Mouse (Mus musculus) CH12.LX (cell line): ENCODE measurements around the gene Col23a1. TPM values are rescaled to one million over a fixed set of nuclear protein-coding genes. Genes with fewer than 3 reads are reported as not detected.

Experiments used
- DNase-seq: peaks from one replicate; pipeline ENCODE4 v3.0.0-alpha.2; 2013; ENCODE audit errors: extremely low read depth
- H3K27ac ChIP-seq: 2 replicates; pipeline ENCODE4 v1.5.1; 2012; ENCODE audit warnings: low read depth, mild to moderate bottlenecking, control low read depth, moderate library complexity; ENCODE audit not compliant: insufficient read depth
- H3K27me3 ChIP-seq: replicated peaks from 2 replicates; pipeline ENCODE3; 2012; ENCODE audit warnings: inconsistent platforms
- H3K36me3 ChIP-seq, 2 experiments: replicated peaks in 1 of 2; 2 replicates each; pipeline versions ENCODE3 to v1.6.1; 2012; ENCODE audit warnings: inconsistent platforms in 1 of 2, low read length in 1 of 2, mild to moderate bottlenecking in 1 of 2, mixed read lengths in 1 of 2, moderate library complexity in 1 of 2; ENCODE audit not compliant: control insufficient read depth in 1 of 2, insufficient read depth in 1 of 2
- H3K4me1 ChIP-seq, 2 experiments: 2 replicates each; pipeline ENCODE4 v1.6.1; 2012; ENCODE audit warnings: inconsistent platforms in 1 of 2, moderate library complexity in 1 of 2; ENCODE audit not compliant: insufficient read depth in 2 of 2, control insufficient read depth in 1 of 2
- H3K4me2 ChIP-seq: 2 replicates; pipeline ENCODE4 v1.6.1; 2012; ENCODE audit warnings: low read depth, mild to moderate bottlenecking, control low read depth; ENCODE audit not compliant: poor library complexity, insufficient read depth, severe bottlenecking
- H3K4me3 ChIP-seq, 3 experiments: fragments of 150-350 bp in 1 of 3; sonication (generic) in 1 of 3; replicated peaks in 1 of 3; 2 replicates each; pipeline versions ENCODE3 to v1.5.1; 2011 to 2012; ENCODE audit warnings: low read depth in 2 of 3, low read length in 2 of 3, mild to moderate bottlenecking in 2 of 3, moderate library complexity in 2 of 3, control low read depth in 1 of 3, improper control_type of control experiment in 1 of 3, inconsistent platforms in 1 of 3, mixed read lengths in 1 of 3; ENCODE audit not compliant: poor library complexity in 1 of 3
- H3K79me2 ChIP-seq: replicated peaks from 2 replicates; pipeline ENCODE4 v1.6.1; 2012; ENCODE audit warnings: mild to moderate bottlenecking, moderate library complexity; ENCODE audit not compliant: control insufficient read depth, poor library complexity, insufficient read depth, severe bottlenecking; ENCODE audit errors: extremely low read depth
- H3K9ac ChIP-seq: 2 replicates; pipeline ENCODE4 v1.6.1; 2012; ENCODE audit warnings: low read depth, mild to moderate bottlenecking, control low read depth, moderate library complexity; ENCODE audit not compliant: insufficient read depth
- H3K9me3 ChIP-seq: replicated peaks from 2 replicates; pipeline ENCODE3; 2012; ENCODE audit warnings: low read length, inconsistent platforms, mixed read lengths
- BHLHE40 ChIP-seq: IDR thresholded peaks from 2 replicates; pipeline ENCODE4 v1.6.1; 2011; ENCODE audit warnings: mild to moderate bottlenecking, low read depth, low read length, improper control_type of control experiment
- CHD2 ChIP-seq: IDR thresholded peaks from 2 replicates; pipeline ENCODE4 v1.6.1; 2011; ENCODE audit warnings: low read length, improper control_type of control experiment
- CTCF ChIP-seq, 2 experiments: IDR thresholded peaks in 1 of 2; conservative IDR thresholded peaks in 1 of 2; 2 replicates each; pipeline ENCODE4 v1.5.1; 2011 to 2012; ENCODE audit warnings: low read depth in 2 of 2, low read length in 2 of 2, improper control_type of control experiment in 1 of 2, inconsistent platforms in 1 of 2, mild to moderate bottlenecking in 1 of 2, moderate library complexity in 1 of 2
- E2F4 ChIP-seq: IDR thresholded peaks from 2 replicates; pipeline ENCODE4 v1.6.1; 2011; ENCODE audit warnings: low read depth, low read length, improper control_type of control experiment; ENCODE audit not compliant: insufficient replicate concordance
- EP300 ChIP-seq: IDR thresholded peaks from 2 replicates; pipeline ENCODE4 v1.6.1; 2011; ENCODE audit warnings: low read length, improper control_type of control experiment
- JUN ChIP-seq: IDR thresholded peaks from 2 replicates; pipeline ENCODE4 v1.6.1; 2011; ENCODE audit warnings: low read depth, mild to moderate bottlenecking, low read length, improper control_type of control experiment, moderate library complexity; ENCODE audit not compliant: insufficient read depth
- KAT2A ChIP-seq: IDR thresholded peaks from 2 replicates; pipeline ENCODE4 v1.6.1; 2012; ENCODE audit warnings: low read length, improper control_type of control experiment, inconsistent platforms; ENCODE audit not compliant: insufficient replicate concordance
- MAFK ChIP-seq: IDR thresholded peaks from 2 replicates; pipeline ENCODE4 v1.6.1; 2011; ENCODE audit warnings: low read length, improper control_type of control experiment; ENCODE audit not compliant: insufficient replicate concordance
- MAZ ChIP-seq: IDR thresholded peaks from 2 replicates; pipeline ENCODE4 v1.6.1; 2012; ENCODE audit warnings: low read depth, mild to moderate bottlenecking, inconsistent platforms, low read length, improper control_type of control experiment, moderate library complexity
- MEF2A ChIP-seq: IDR thresholded peaks from 2 replicates; pipeline ENCODE4 v1.6.1; 2014; ENCODE audit warnings: low read depth, mild to moderate bottlenecking, inconsistent platforms, low read length, improper control_type of control experiment, borderline replicate concordance
- MXI1 ChIP-seq: IDR thresholded peaks from 2 replicates; pipeline ENCODE4 v1.6.1; 2011; ENCODE audit warnings: mild to moderate bottlenecking, low read depth, low read length, improper control_type of control experiment
- MYC ChIP-seq: IDR thresholded peaks from 2 replicates; pipeline ENCODE4 v1.6.1; 2011; ENCODE audit warnings: low read depth, mild to moderate bottlenecking, improper control_type of control experiment, low read length
- NRF1 ChIP-seq: IDR thresholded peaks from 2 replicates; pipeline ENCODE4 v1.6.1; 2014; ENCODE audit warnings: low read depth, mild to moderate bottlenecking, inconsistent platforms, low read length, improper control_type of control experiment, moderate library complexity
- POLR2AphosphoS2 ChIP-seq: IDR thresholded peaks from 2 replicates; pipeline ENCODE4 v1.6.1; 2011; ENCODE audit warnings: low read depth, low read length, improper control_type of control experiment
- SMC3 ChIP-seq: IDR thresholded peaks from 2 replicates; pipeline ENCODE4 v1.6.1; 2011; ENCODE audit warnings: low read depth, low read length, improper control_type of control experiment
- TBP ChIP-seq: conservative IDR thresholded peaks from 2 replicates; pipeline ENCODE4 v1.6.1; 2011; ENCODE audit warnings: low read depth, low read length, improper control_type of control experiment
- TCF12 ChIP-seq: IDR thresholded peaks from 2 replicates; pipeline ENCODE4 v1.6.1; 2014; ENCODE audit warnings: low read depth, mild to moderate bottlenecking, inconsistent platforms, low read length, improper control_type of control experiment
- UBTF ChIP-seq: IDR thresholded peaks from 2 replicates; pipeline ENCODE4 v1.6.1; 2012; ENCODE audit warnings: low read depth, mild to moderate bottlenecking, inconsistent platforms, low read length, improper control_type of control experiment, moderate library complexity
- USF1 ChIP-seq: IDR thresholded peaks from 2 replicates; pipeline ENCODE4 v1.6.1; 2014; ENCODE audit warnings: low read depth, mild to moderate bottlenecking, inconsistent platforms, low read length, improper control_type of control experiment
- USF2 ChIP-seq: conservative IDR thresholded peaks from 2 replicates; pipeline ENCODE4 v1.6.1; 2011; ENCODE audit warnings: low read depth, low read length, improper control_type of control experiment
- ZC3H11A ChIP-seq: IDR thresholded peaks from 2 replicates; pipeline ENCODE4 v1.6.1; 2012; ENCODE audit warnings: low read depth, mild to moderate bottlenecking, inconsistent platforms, low read length, improper control_type of control experiment
- ZMIZ1 ChIP-seq: IDR thresholded peaks from 2 replicates; pipeline ENCODE4 v1.6.1; 2012; ENCODE audit warnings: low read depth, mild to moderate bottlenecking, inconsistent platforms, low read length, improper control_type of control experiment
- ZNF384 ChIP-seq: IDR thresholded peaks from 2 replicates; pipeline ENCODE4 v1.6.1; 2012; ENCODE audit warnings: low read depth, low read length, improper control_type of control experiment, inconsistent platforms
- dilution Hi-C: fragments of 300-500 bp; cut with MboI; formaldehyde crosslinking; loops from 2 replicates; pipeline ENCODE4 v1.14.3; 2020; ENCODE audit warnings: low sequenced_read_pairs; ENCODE audit not compliant: extremely low pct_unique_long_range_greater_than_20kb, extremely low pct_ligation_motif_present
- in situ Hi-C: fragments of 300-500 bp; cut with MboI; formaldehyde crosslinking; loops from 3 replicates; pipeline ENCODE4 v1.14.3; 2019; ENCODE audit warnings: low sequenced_read_pairs, low pct_ligation_motif_present, low pct_unique_long_range_greater_than_20kb, mixed read lengths
- polyA plus RNA-seq: library from polyadenylated mRNA; unstranded; fragments of >175 nt; gene quantifications from 2 replicates; pipeline ENCODE4 v1.2.1, GENCODE M21; 2012; ENCODE audit warnings: low read depth; ENCODE audit not compliant: insufficient read length
- total RNA-seq, 2 experiments: library from RNA; depleted of rRNA; stranded (reverse); fragments of 300-350 nt in 1 of 2; fragments of >200 nt in 1 of 2; gene quantifications; 2 replicates each; pipeline ENCODE4 v1.2.3; 2012 to 2014

Gene Col23a1
- total and polyA plus RNA-seq, 3 experiments: 0.04 to 0.20 (median 0.08) TPM

DNA sequence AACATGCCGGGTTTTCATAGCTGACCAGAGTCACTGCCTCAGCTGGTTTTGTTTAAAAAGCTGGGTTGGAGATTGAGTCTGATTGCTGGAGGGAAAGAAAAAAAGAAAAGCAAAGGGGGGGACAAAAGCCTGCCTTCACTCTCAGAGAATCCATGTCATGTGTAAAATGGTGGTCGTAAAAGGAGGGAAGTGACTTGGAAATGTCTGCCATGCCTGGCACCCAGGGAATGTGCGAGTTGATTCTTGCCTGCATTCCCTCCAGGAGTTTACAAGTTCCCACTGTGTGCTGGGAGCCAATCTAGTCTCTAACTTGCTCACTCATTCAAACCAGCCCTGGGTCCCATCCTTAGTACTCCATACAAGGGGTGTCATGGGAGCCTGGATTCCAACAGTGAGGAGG, 100.8 kb downstream of the Col23a1 start (continued):
- TF ChIP-seq KAT2A (no peak), E2F4 (no peak)

DNA sequence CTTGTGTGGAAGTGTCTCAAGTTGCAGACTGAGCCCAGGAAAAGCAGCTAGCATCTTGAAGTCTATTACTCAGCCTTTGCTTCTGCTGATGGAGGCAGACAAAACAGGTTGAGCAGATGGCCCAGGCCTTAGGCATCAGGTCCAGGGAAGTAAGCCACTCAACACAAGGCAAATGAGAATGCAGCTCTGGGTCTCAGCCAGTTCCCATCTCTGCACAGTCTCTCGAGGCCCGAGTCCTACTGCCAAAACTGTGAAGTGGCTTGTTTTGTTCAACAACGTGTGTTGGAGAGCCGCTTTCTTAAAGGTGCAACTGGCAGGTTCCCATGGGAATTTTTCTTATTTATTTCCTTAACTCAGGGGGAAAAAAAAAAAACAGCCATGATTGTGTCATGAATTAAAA, 101.8 kb downstream of the Col23a1 start:
- TF ChIP-seq TCF12: no peak
- no peak for TF ChIP-seq CTCF (conservative IDR thresholded peaks at IDR 0.05 in 1 of 2, IDR thresholded peaks at IDR 0.05 in 1 of 2; ENCODE audit: low read depth in 2 of 2, low read length in 2 of 2)
- TF ChIP-seq ZC3H11A: no peak
- no peak for TF ChIP-seq MAZ
- TF ChIP-seq USF2: no peak
- no peak for TF ChIP-seq E2F4
- TF ChIP-seq USF1: no peak
- TF ChIP-seq ZMIZ1: no peak
- TF ChIP-seq SMC3: no peak
- TF ChIP-seq MXI1: no peak
- no peak for TF ChIP-seq CHD2
- TF ChIP-seq MAFK: no peak
- TF ChIP-seq UBTF: no peak
- no peak for TF ChIP-seq MYC
- no peak for TF ChIP-seq NRF1
- no peak for TF ChIP-seq MEF2A
- no peak for TF ChIP-seq ZNF384
- TF ChIP-seq, all 38 proteins: peak for 0
- Histone ChIP-seq H3K4me2 (no peak overlapping the region), H3K4me3 (no peak overlapping the region), H3K79me2 (no peaks in the 10 kb centered on the region), H3K27ac (no peak overlapping the region), H3K9me3 (no peaks in the 10 kb centered on the region), H3K4me1 (no peaks in the 10 kb centered on the region), H3K36me3 (no peaks in the 10 kb centered on the region), H3K27me3 (peaks cover 88% of the 10 kb centered on the region), H3K9ac (no peak overlapping the region)
- dilution Hi-C loops: no loop called here
- in situ Hi-C loops: no loop called here
- DNase-seq: no peak

DNA sequence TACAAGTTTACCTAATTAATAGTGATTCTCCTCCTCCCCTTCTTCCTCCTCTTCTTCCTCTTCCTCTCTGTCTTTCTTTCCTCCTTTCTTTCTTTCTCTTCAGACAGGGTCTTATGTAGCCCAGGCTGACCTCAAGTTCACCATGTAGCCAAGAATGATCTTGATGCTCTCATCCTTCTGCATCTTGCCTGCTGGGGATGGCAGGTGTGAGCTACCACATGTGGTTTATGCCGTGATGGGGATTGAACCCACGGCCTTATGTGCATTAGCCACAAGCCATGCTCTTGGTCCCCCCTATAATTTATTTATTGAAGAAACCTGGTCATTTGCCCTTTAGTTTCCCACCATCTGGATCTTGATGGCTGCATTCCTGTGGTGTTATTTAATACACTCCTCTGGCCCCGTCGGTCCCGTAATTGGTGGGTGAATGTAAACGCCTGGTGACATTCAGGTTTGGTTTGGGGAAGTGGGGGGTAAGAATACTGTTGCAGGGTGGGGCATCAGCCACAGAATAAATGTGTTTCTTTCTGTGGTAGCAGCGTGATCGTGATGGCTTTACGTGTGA, 104.7 kb downstream of the Col23a1 start:
- dilution Hi-C loops: no loop called here
- no peaks in the 10 kb centered on the region for H3K36me3 ChIP-seq

More for the DNA sequence above, 104.7 kb downstream of the Col23a1 start:
- in situ Hi-C loops: no loop called here
- no peaks in the 10 kb centered on the region for H3K79me2 ChIP-seq
- no peaks in the 10 kb centered on the region for H3K4me1 ChIP-seq
- no peaks in the 10 kb centered on the region for H3K9me3 ChIP-seq
- DNase-seq: no peak
- H3K4me3 ChIP-seq: no peak overlapping the region
- peaks cover 85% of the 10 kb centered on the region for H3K27me3 ChIP-seq
- H3K9ac ChIP-seq: no peak overlapping the region
- H3K4me2 ChIP-seq: no peak overlapping the region
- TF ChIP-seq EP300: no peak
- TF ChIP-seq JUN: no peak
- TF ChIP-seq TBP: no peak
- no peak for TF ChIP-seq BHLHE40
- TF ChIP-seq POLR2AphosphoS2: no peak
- TF ChIP-seq, all 38 proteins: peak for 0
- no peak overlapping the region for H3K27ac ChIP-seq
